Mouse (Mus musculus) erythroblast, embryonic 14.5 days (primary cell): Measurements from ENCODE around the gene Prdm15. TPM values are rescaled to one million over a fixed set of nuclear protein-coding genes. Genes with fewer than 3 reads are reported as not detected.
A peak's percentile ranks its signal among the peaks of the same experiment; 100 is the strongest.

Experiments used
- H3K27me3 ChIP-seq: 2 replicates; pipeline ENCODE4 v1.6.1; 2012; ENCODE audit warnings: inconsistent platforms; ENCODE audit not compliant: control insufficient read depth
- H3K36me3 ChIP-seq: 2 replicates; pipeline ENCODE4 v1.6.1; 2012; ENCODE audit warnings: mild to moderate bottlenecking, inconsistent platforms; ENCODE audit not compliant: control insufficient read depth
- H3K4me1 ChIP-seq: 2 replicates; pipeline ENCODE4 v1.6.1; 2012; ENCODE audit warnings: inconsistent platforms; ENCODE audit not compliant: control insufficient read depth
- H3K4me3 ChIP-seq: replicated peaks from 2 replicates; pipeline ENCODE3; 2012; ENCODE audit warnings: moderate library complexity, mild to moderate bottlenecking, inconsistent platforms
- H3K9me3 ChIP-seq: 2 replicates; pipeline ENCODE4 v1.6.1; 2012; ENCODE audit warnings: low read length, inconsistent platforms, mixed read lengths; ENCODE audit not compliant: control insufficient read depth
- GATA1 ChIP-seq: IDR thresholded peaks from 2 replicates; pipeline ENCODE4 v1.6.1; 2012; ENCODE audit warnings: low read length, inconsistent platforms, mixed read lengths
- TAL1 ChIP-seq: IDR thresholded peaks from 3 replicates; pipeline ENCODE4 v1.6.1; 2012; ENCODE audit warnings: low read length, inconsistent platforms, mixed read lengths
- polyA plus RNA-seq: library from polyadenylated mRNA; stranded (reverse); fragments of >175 nt; gene quantifications from 2 replicates; pipeline ENCODE4 v1.2.3, GENCODE M21; 2012

Gene Prdm15
- polyA plus RNA-seq, 1 experiment: 0.03 TPM

- H3K4me1 ChIP-seq: no peaks in the 10 kb centered on the region
- no peaks in the 10 kb centered on the region for H3K9me3 ChIP-seq
- H3K4me3 ChIP-seq: no peak overlapping the region
- TF ChIP-seq GATA1: no peak
- no peak for TF ChIP-seq TAL1
- H3K36me3 ChIP-seq: peaks cover 9% of the 10 kb centered on the region
- H3K27me3 ChIP-seq: no peaks in the 10 kb centered on the region
Observed at GRCm38 (mm10) chr16:97872657-97873056, 21.0 kb upstream of the Prdm15 start.

DNA sequence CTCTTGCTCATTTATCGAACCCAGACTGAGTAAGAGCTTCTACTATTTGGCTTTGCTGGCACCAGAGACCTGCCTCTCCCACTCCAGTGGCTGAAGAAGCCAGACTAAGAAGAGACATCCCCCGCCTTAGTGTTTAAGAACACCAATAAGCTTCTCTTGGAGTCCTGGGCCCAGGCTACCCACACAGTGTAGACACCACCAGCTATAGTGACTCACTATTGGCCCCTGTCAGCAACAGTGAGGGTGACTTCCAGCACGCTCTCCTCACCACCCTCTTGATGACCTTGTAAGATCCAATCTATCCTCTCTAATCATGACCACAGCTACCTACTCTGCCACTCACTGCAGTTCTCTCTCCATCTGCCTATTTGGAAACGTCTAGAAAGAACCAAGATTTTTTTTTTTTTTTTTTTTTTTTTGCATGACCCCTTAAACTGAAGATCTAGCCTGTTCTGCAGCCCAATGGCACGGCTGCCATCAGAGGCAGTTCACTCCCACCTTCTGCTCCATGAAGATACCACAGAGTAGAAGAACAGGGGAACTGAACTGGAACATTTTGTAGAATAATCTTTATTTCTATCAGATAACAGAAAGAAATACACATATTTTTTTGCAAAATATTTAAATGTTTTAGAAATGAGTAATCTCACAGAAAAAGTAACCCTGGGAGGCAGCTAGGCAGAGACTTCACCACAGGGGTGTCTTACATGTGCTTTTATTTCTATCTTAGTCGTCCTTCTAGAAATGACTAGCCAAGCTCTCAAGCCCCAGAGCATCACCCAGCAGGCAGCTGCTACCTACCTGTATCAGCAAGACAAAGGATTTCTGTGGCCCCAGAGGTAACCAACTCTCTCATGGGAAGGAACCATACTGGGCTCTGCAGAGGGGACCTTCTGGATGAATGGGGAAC is 17.8 kb upstream of the Prdm15 start:
- TF ChIP-seq TAL1: no peak
- TF ChIP-seq GATA1: no peak
- Histone ChIP-seq H3K36me3 (peaks cover 7% of the 10 kb centered on the region; the same call in 1 of the 2 replicates), H3K4me3 (no peak overlapping the region), H3K9me3 (no peaks in the 10 kb centered on the region), H3K4me1 (no peaks in the 10 kb centered on the region), H3K27me3 (no peaks in the 10 kb centered on the region)

GRCm38 (mm10) chr16:97863932-97864467 is 12.3 kb upstream of the Prdm15 start:
- TF ChIP-seq GATA1: no peak
- TF ChIP-seq TAL1: no peak
- Histone ChIP-seq H3K36me3 (peaks cover 8% of the 10 kb centered on the region), H3K27me3 (no peaks in the 10 kb centered on the region), H3K9me3 (no peaks in the 10 kb centered on the region), H3K4me1 (no peaks in the 10 kb centered on the region), H3K4me3 (no peak overlapping the region)

DNA sequence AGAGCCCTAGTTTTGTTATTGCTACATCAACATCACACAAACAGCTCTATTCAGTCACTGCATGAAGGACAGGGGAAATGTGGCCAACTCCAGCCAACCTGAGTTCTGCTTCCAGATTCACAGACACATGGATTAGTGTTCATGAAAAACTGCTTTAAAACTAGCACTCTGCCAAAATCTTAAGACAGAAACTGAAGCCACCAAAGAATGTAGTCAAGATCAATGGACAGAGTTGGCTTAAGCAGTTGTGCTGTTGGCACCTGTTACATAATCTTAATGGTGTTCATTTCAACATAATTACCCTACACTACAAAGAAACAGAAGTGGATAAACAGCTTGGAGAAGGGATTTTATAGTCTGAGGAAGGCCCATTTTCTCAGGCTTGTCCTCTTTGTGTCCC is 4.4 kb upstream of the Prdm15 start:
- Histone ChIP-seq H3K9me3 (no peaks in the 10 kb centered on the region), H3K36me3 (peaks cover 5% of the 10 kb centered on the region), H3K4me1 (peaks cover 21% of the 10 kb centered on the region), H3K27me3 (no peaks in the 10 kb centered on the region), H3K4me3 (no peak overlapping the region)
- TF ChIP-seq GATA1: no peak
- TF ChIP-seq TAL1: no peak

- no peaks in the 10 kb centered on the region for H3K27me3 ChIP-seq
- TF ChIP-seq TAL1: no peak
- TF ChIP-seq GATA1: no peak
- H3K36me3 ChIP-seq: peaks cover 23% of the 10 kb centered on the region
- peaks cover 48% of the 10 kb centered on the region for H3K4me1 ChIP-seq
- H3K4me3 ChIP-seq: peak overlapping the region; percentile 82
- H3K9me3 ChIP-seq: no peaks in the 10 kb centered on the region
Observed at GRCm38 (mm10) chr16:97851061-97851740, 449 bp downstream of the Prdm15 start.

- Histone ChIP-seq H3K9me3 (no peaks in the 10 kb centered on the region), H3K27me3 (no peaks in the 10 kb centered on the region), H3K4me1 (peaks cover 51% of the 10 kb centered on the region), H3K4me3 (peak overlapping the region; percentile 82), H3K36me3 (peaks cover 29% of the 10 kb centered on the region)
- TF ChIP-seq TAL1 (no peak), GATA1 (no peak)
Observed at GRCm38 (mm10) chr16:97850667-97851060, 986 bp downstream of the Prdm15 start.

- Histone ChIP-seq H3K9me3 (no peaks in the 10 kb centered on the region), H3K4me3 (no peak overlapping the region), H3K36me3 (peaks cover 35% of the 10 kb centered on the region), H3K4me1 (peaks cover 55% of the 10 kb centered on the region), H3K27me3 (no peaks in the 10 kb centered on the region)
- TF ChIP-seq GATA1 (no peak), TAL1 (no peak)
Observed at GRCm38 (mm10) chr16:97848832-97849231, 2.8 kb downstream of the Prdm15 start.

DNA sequence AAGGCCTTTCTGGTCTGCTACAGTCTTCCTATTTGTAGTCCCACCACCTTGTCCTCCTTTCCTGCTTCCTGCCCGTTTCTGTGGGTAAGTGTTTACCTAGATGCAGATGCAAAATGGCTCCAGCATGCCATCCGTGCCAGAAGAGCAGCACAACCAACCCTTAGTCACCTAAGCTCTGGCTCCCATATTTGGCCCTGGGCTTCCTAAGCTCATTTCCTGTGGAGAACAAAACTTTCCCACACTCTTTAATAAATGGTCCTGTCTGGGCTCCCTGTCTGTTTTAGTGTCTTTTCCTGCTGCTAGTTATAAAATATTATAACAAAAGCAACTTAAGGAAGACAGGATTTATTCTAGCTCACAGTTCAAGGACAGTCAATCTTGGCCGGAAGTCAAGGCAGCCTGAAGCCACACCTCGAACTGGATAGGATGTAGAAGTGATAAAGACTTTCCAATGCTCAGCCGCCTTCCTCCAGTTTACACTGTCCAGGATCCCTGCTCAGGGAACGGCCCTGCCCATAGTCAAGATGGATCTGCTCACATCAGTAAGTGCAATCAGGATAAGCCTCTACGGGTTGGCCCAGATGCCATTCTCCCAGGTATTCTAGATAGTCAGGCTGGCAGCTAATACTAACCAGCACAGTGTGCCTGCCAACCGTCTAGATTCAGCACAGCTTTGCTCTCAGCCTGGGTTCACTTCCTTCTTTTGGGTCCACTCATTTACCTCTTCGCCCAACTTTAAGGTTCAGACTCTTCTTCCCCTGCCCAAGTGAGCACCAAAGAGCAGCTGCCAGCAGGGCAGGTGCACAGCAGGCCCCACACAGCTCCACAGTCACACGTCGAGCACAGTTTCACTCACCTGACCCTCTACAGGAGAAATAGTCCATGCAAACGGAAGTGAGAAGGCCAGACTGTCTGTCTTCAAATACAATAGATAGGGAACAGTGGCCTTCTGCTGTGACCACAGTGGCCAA is 6.4 kb downstream of the Prdm15 start:
- peaks cover 29% of the 10 kb centered on the region for H3K4me1 ChIP-seq

More for the DNA sequence above, 6.4 kb downstream of the Prdm15 start:
- H3K4me3 ChIP-seq: no peak overlapping the region
- H3K36me3 ChIP-seq: peaks cover 44% of the 10 kb centered on the region
- no peaks in the 10 kb centered on the region for H3K9me3 ChIP-seq
- no peaks in the 10 kb centered on the region for H3K27me3 ChIP-seq
- TF ChIP-seq GATA1: no peak
- TF ChIP-seq TAL1: no peak
